Mouse (Mus musculus): ENCODE results near the gene Tgfb1.

DNA sequence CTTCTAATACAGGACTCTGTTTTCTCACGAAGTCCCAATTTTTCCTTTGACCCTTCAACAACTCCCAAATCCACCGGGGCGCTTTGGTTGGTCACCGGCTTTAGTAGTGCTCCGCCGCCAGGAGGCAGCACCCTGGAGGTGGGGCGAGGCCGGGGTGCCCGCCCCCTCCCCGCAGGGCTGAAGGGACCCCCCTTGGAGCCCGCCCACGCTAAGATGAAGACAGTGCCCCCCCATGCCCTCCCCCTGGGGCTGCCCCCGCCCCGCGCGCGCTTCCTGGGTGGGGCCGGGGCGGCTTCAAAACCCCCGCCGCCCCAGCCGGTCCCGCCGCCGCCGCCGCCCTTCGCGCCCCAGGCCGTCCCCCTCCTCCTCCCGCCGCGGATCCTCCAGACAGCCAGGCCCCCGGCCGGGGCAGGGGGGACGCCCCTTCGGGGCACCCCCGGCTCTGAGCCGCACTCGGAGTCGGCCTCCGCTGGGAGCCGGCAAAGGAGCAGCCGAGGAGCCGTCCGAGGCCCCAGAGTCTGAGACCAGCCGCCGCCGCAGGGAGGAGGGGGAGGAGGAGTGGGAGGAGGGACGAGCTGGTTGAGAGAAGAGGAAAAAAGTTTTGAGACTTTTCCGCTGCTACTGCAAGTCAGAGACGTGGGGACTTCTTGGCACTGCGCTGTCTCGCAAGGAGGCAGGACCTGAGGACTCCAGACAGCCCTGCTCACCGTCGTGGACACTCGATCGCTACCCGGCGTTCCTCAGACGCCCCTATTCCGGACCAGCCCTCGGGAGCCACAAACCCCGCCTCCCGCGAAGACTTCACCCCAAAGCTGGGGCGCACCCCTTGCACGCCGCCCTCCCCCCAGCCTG is at the start of gene Tgfb1:
- TF ChIP-seq POLR2A (IDR thresholded peaks at IDR 0.05; ENCODE audit: extremely low read depth, insufficient read depth, low read length) (no peak), CTCF (IDR thresholded peaks at IDR 0.05; ENCODE audit: low read depth, low read length) (peak; percentile 71)

Measured in liver, adult 2 months (tissue).